Mouse (Mus musculus) stomach, postnatal 0 days (tissue): Measurements from ENCODE around the gene Mettl21c.

Source experiments
- CTCF ChIP-seq: IDR thresholded peaks from 2 replicates; pipeline ENCODE4 v1.5.1; 2016; ENCODE audit warnings: antibody characterized with exemption, low read depth, mild to moderate bottlenecking, moderate library complexity
- EP300 ChIP-seq: optimal IDR thresholded peaks from 2 replicates; pipeline ENCODE3; 2016; ENCODE audit warnings: antibody characterized with exemption

GRCm38 (mm10) chr1:44057805-44058204 is 38.0 kb upstream of the Mettl21c start:
- no peak for TF ChIP-seq CTCF
- no peak for TF ChIP-seq EP300
